Mouse (Mus musculus) hindbrain, embryonic 10.5 days (tissue): Measurements from ENCODE around the gene Gtf3a. TPM values are rescaled to one million over a fixed set of nuclear protein-coding genes. Genes with fewer than 3 reads are reported as not detected.

Experiments
- DNase-seq: peaks from one replicate; pipeline ENCODE4 v3.0.0-alpha.2; 2017; ENCODE audit warnings: low spot score
- H3K27ac ChIP-seq: fragments of 300-500 bp; sonication (generic); 2 replicates; pipeline ENCODE4 v1.5.1; 2016; ENCODE audit warnings: mild to moderate bottlenecking, moderate library complexity
- H3K27me3 ChIP-seq: fragments of 300-500 bp; sonication (generic); 2 replicates; pipeline ENCODE4 v1.6.1; 2016; ENCODE audit warnings: mild to moderate bottlenecking; ENCODE audit not compliant: poor library complexity, insufficient read depth, severe bottlenecking
- H3K36me3 ChIP-seq: fragments of 300-500 bp; sonication (generic); 2 replicates; pipeline ENCODE4 v1.6.1; 2016; ENCODE audit warnings: mild to moderate bottlenecking, moderate library complexity
- H3K4me1 ChIP-seq: fragments of 300-500 bp; sonication (generic); replicated peaks from 2 replicates; pipeline ENCODE4 v1.6.1; 2016; ENCODE audit warnings: mild to moderate bottlenecking
- H3K4me3 ChIP-seq: fragments of 300-500 bp; sonication (generic); 2 replicates; pipeline ENCODE4 v1.5.1; 2016; ENCODE audit warnings: mild to moderate bottlenecking, moderate library complexity
- H3K9me3 ChIP-seq: fragments of 300-500 bp; sonication (generic); 2 replicates; pipeline ENCODE4 v1.6.1; 2016; ENCODE audit warnings: mild to moderate bottlenecking, moderate library complexity
- WGBS: fragments of 180-500 bp; shearing (Covaris S2); methylation state at CpG from one replicate; pipeline ENCODE4 v1.1.7; 2016; 5-methylcytosine and 5-hydroxymethylcytosine counted together
- polyA plus RNA-seq: library from polyadenylated mRNA; unstranded; fragments of >200 nt; fragmentation: Nextera tagmentation; extraction: Ambion mirVana; gene quantifications from 2 replicates; pipeline ENCODE4 v1.2.1, GENCODE M21; 2016

Gene Gtf3a
- polyA plus RNA-seq, 1 experiment from 2014 or later: 115 TPM

- H3K27ac ChIP-seq: no peak overlapping the region
- peaks cover 23% of the 10 kb centered on the region for H3K9me3 ChIP-seq
- H3K27me3 ChIP-seq: no peaks in the 10 kb centered on the region
- WGBS: 65% methylated on average over 1 of the region's 1 CpGs
- no peaks in the 10 kb centered on the region for H3K36me3 ChIP-seq
- no peak for DNase-seq
- H3K4me1 ChIP-seq: no peaks in the 10 kb centered on the region
- H3K4me3 ChIP-seq: no peak overlapping the region
These were observed 54.8 kb downstream of the Gtf3a start for GRCm38 (mm10) chr5:147003303-147003702.

Other genes with a start within 250 kb of the Gtf3a start
- gene Usp12, start 153.7 kb upstream of the Gtf3a start, polyA plus RNA-seq: 13.1 and 15.4 TPM in 2 replicates
- 464 and 510 TPM in 2 replicates for gene Rpl21, start 115.8 kb upstream of the Gtf3a start, polyA plus RNA-seq
- gene Rasl11a, start 103.6 kb upstream of the Gtf3a start, polyA plus RNA-seq: 21.9 and 33.7 TPM in 2 replicates
- gene Mtif3, start 15.1 kb downstream of the Gtf3a start, polyA plus RNA-seq: 19.0 and 23.9 TPM in 2 replicates
- 8.2 and 8.4 TPM in 2 replicates for gene Lnx2, start 127.9 kb downstream of the Gtf3a start, polyA plus RNA-seq
- gene Polr1d, start 128.4 kb downstream of the Gtf3a start, polyA plus RNA-seq: 124 and 127 TPM in 2 replicates
- gene Gsx1, start 240.0 kb downstream of the Gtf3a start, polyA plus RNA-seq: 8.9 and 16.9 TPM in 2 replicates